Mouse (Mus musculus): ENCODE measurements around the gene Olfr625-ps1. TPM values are rescaled to one million over a fixed set of nuclear protein-coding genes. Genes with fewer than 3 reads are reported as not detected.

The Olfr625-ps1 gene
- polyA plus RNA-seq (2012; rRNA removed), result not detected in 2 replicates

GRCm38 (mm10) chr7:103682420-103682819, at the start of gene Olfr625-ps1:
Gene Olfr625-ps1 (plus strand): TSS chr7:103682720.

GRCm38 (mm10) chr7:103642602-103643001, 39.9 kb upstream of the Olfr625-ps1 start, which contains the start of gene Olfr622:
Gene Olfr622 (minus strand): TSS chr7:103642702.

GRCm38 (mm10) chr7:103663598-103663997, 18.9 kb upstream of the Olfr625-ps1 start, which contains the start of gene Olfr623:
Gene Olfr623 (minus strand): TSS chr7:103663698.

GRCm38 (mm10) chr7:103671091-103671490, 11.4 kb upstream of the Olfr625-ps1 start, which contains the start of gene Olfr624:
Gene Olfr624 (minus strand): TSS chr7:103671191.

GRCm38 (mm10) chr7:103714371-103714770, 31.9 kb downstream of the Olfr625-ps1 start, which contains the start of gene Olfr243:
Gene Olfr243 (plus strand): TSS chr7:103714671.

GRCm38 (mm10) chr7:103730074-103730473, 47.6 kb downstream of the Olfr625-ps1 start, which contains the start of gene Olfr628:
Gene Olfr628 (plus strand): TSS chr7:103730374.

Other genes with a start within 250 kb of the Olfr625-ps1 start
- not detected in 2 replicates for gene Olfr605, start 237.3 kb upstream of the Olfr625-ps1 start, polyA plus RNA-seq (2012; rRNA removed)
- gene Olfr606, start 233.7 kb upstream of the Olfr625-ps1 start, polyA plus RNA-seq (2012; rRNA removed), result not detected in 2 replicates
- not detected in 2 replicates for gene Olfr607, start 218.6 kb upstream of the Olfr625-ps1 start, polyA plus RNA-seq (2012; rRNA removed)
- not detected in 2 replicates for gene Olfr608, start 212.8 kb upstream of the Olfr625-ps1 start, polyA plus RNA-seq (2012; rRNA removed)
- gene Olfr609, start 184.7 kb upstream of the Olfr625-ps1 start, polyA plus RNA-seq (2012; rRNA removed), result not detected in 2 replicates
- not detected in 2 replicates for gene Olfr610, start 170.6 kb upstream of the Olfr625-ps1 start, polyA plus RNA-seq (2012; rRNA removed)
- gene Olfr611, start 161.9 kb upstream of the Olfr625-ps1 start, polyA plus RNA-seq (2012; rRNA removed), result not detected in 2 replicates
- gene Olfr612, start 140.0 kb upstream of the Olfr625-ps1 start, polyA plus RNA-seq (2012; rRNA removed), result not detected in 2 replicates
- gene Olfr613, start 134.6 kb upstream of the Olfr625-ps1 start, polyA plus RNA-seq (2012; rRNA removed), result not detected in 2 replicates
- gene Olfr615, start 126.6 kb upstream of the Olfr625-ps1 start, polyA plus RNA-seq (2012; rRNA removed), result not detected in 2 replicates
- gene Olfr616, start 113.6 kb upstream of the Olfr625-ps1 start, polyA plus RNA-seq (2012; rRNA removed), result not detected in 2 replicates
- not detected in 2 replicates for gene Olfr617, start 109.7 kb upstream of the Olfr625-ps1 start, polyA plus RNA-seq (2012; rRNA removed)
- gene Olfr618, start 92.6 kb upstream of the Olfr625-ps1 start, polyA plus RNA-seq (2012; rRNA removed), result 0.02 TPM in 2 replicates
- not detected in 2 replicates for gene Olfr619, start 82.1 kb upstream of the Olfr625-ps1 start, polyA plus RNA-seq (2012; rRNA removed)
- gene Olfr620, start 70.2 kb upstream of the Olfr625-ps1 start, polyA plus RNA-seq (2012; rRNA removed), result not detected in 2 replicates
- gene Olfr622, start 40.0 kb upstream of the Olfr625-ps1 start, polyA plus RNA-seq (2012; rRNA removed), result not detected in 2 replicates
- gene Olfr623, start 19.0 kb upstream of the Olfr625-ps1 start, polyA plus RNA-seq (2012; rRNA removed), result not detected in 2 replicates
- 0.04 TPM in 2 replicates for gene Olfr624, start 11.5 kb upstream of the Olfr625-ps1 start, polyA plus RNA-seq (2012; rRNA removed)
- not detected in 2 replicates for gene Olfr243, start 32.0 kb downstream of the Olfr625-ps1 start, polyA plus RNA-seq (2012; rRNA removed)
- gene Olfr628, start 47.7 kb downstream of the Olfr625-ps1 start, polyA plus RNA-seq (2012; rRNA removed), result not detected in 2 replicates
- not detected in 2 replicates for gene Olfr629, start 62.2 kb downstream of the Olfr625-ps1 start, polyA plus RNA-seq (2012; rRNA removed)
- gene Olfr630, start 74.6 kb downstream of the Olfr625-ps1 start, polyA plus RNA-seq (2012; rRNA removed), result not detected in 2 replicates
- gene Olfr69, start 88.9 kb downstream of the Olfr625-ps1 start, polyA plus RNA-seq (2012; rRNA removed), result not detected in 2 replicates
- gene Olfr68, start 97.0 kb downstream of the Olfr625-ps1 start, polyA plus RNA-seq (2012; rRNA removed), result not detected in 2 replicates
- not detected in 2 replicates for gene Olfr67, start 109.1 kb downstream of the Olfr625-ps1 start, polyA plus RNA-seq (2012; rRNA removed)
- gene Hbb-bt, start 131.3 kb downstream of the Olfr625-ps1 start, polyA plus RNA-seq (2012; rRNA removed), result 1,727 and 2,114 TPM in 2 replicates
- gene Hbb-bs, start 145.4 kb downstream of the Olfr625-ps1 start, polyA plus RNA-seq (2012; rRNA removed), result 1,278 and 2,335 TPM in 2 replicates
- gene Hbb-bh2, start 157.8 kb downstream of the Olfr625-ps1 start, polyA plus RNA-seq (2012; rRNA removed), result 0.40 TPM in 1 of 2 replicates, not detected in the other
- 1,953 and 3,124 TPM in 2 replicates for gene Hbb-bh1, start 160.4 kb downstream of the Olfr625-ps1 start, polyA plus RNA-seq (2012; rRNA removed)
- 10,518 and 17,284 TPM in 2 replicates for gene Hbb-y, start 170.5 kb downstream of the Olfr625-ps1 start, polyA plus RNA-seq (2012; rRNA removed)
- gene Olfr66, start 203.5 kb downstream of the Olfr625-ps1 start, polyA plus RNA-seq (2012; rRNA removed), result not detected in 2 replicates
- not detected in 2 replicates for gene Olfr64, start 211.8 kb downstream of the Olfr625-ps1 start, polyA plus RNA-seq (2012; rRNA removed)
- gene Olfr65, start 220.8 kb downstream of the Olfr625-ps1 start, polyA plus RNA-seq (2012; rRNA removed), result not detected in 2 replicates
- not detected in 2 replicates for gene Olfr631, start 246.1 kb downstream of the Olfr625-ps1 start, polyA plus RNA-seq (2012; rRNA removed)